8 mouse cellular contexts compared by ENCODE assay signal in genomic region chr5:50034231-50034630, GRCm38 (mm10). TPM values are rescaled to one million over a fixed set of nuclear protein-coding genes. Genes with fewer than 3 reads are reported as not detected.
A peak's percentile ranks its signal among the peaks of the same experiment; 100 is the strongest.
DNase-seq lines count a peak whose midpoint lies in the region; ATAC-seq lines count a peak whose summit lies in the region.

No protein-coding gene starts in this region.

- H3K9me3 ChIP-seq in embryonic facial prominence, embryonic 13.5 days = no peaks in the 10 kb centered on the region
- no peaks in the 10 kb centered on the region for H3K9me3 ChIP-seq in embryonic facial prominence, embryonic 10.5 days
- H3K9me3 ChIP-seq in heart, embryonic 14.5 days (ENCODE audit: control insufficient read depth, low read length) = no peaks in the 10 kb centered on the region

- no peaks in the 10 kb centered on the region for H3K27me3 ChIP-seq in embryonic facial prominence, embryonic 13.5 days
- no peaks in the 10 kb centered on the region for H3K27me3 ChIP-seq in embryonic facial prominence, embryonic 10.5 days (replicated peaks; ENCODE audit: low read depth, poor library complexity, severe bottlenecking)
- no peaks in the 10 kb centered on the region for H3K27me3 ChIP-seq in heart, embryonic 14.5 days (ENCODE audit: control insufficient read depth, insufficient read depth, low read length)

- H3K4me1 ChIP-seq in embryonic facial prominence, embryonic 13.5 days = peaks cover 50% of the 10 kb centered on the region
- H3K4me1 ChIP-seq in embryonic facial prominence, embryonic 10.5 days = peaks cover 23% of the 10 kb centered on the region
- H3K4me1 ChIP-seq in heart, embryonic 14.5 days (ENCODE audit: control insufficient read depth in 2 of 2, insufficient read depth in 2 of 2, low read length in 2 of 2) = peaks cover 13 to 36% of the 10 kb centered on the region in 2 experiments

- WGBS in embryonic facial prominence, embryonic 13.5 days = 69% methylated on average over 6 of the region's 6 CpGs
- 76% methylated on average over 6 of the region's 6 CpGs for WGBS in embryonic facial prominence, embryonic 10.5 days
- WGBS in heart, embryonic 14.5 days = 23% methylated on average over 6 of the region's 6 CpGs

- H3K27ac ChIP-seq in embryonic facial prominence, embryonic 13.5 days = peak overlapping the region; percentile 44
- no peak overlapping the region for H3K27ac ChIP-seq in embryonic facial prominence, embryonic 10.5 days (replicated peaks)
- peak overlapping the region; percentile 64 to 83 for H3K27ac ChIP-seq in heart, embryonic 14.5 days (replicated peaks in 1 of 2; ENCODE audit: control insufficient read depth in 1 of 2, insufficient read depth in 1 of 2, low read depth in 2 of 2, low read length in 2 of 2)

- no peak overlapping the region for H3K9ac ChIP-seq in embryonic facial prominence, embryonic 13.5 days
- peak overlapping the region; percentile 9; the same call in 1 of the 2 replicates for H3K9ac ChIP-seq in heart, embryonic 14.5 days (ENCODE audit: low read length)

- H3K4me2 ChIP-seq in embryonic facial prominence, embryonic 13.5 days = no peak overlapping the region
- H3K4me2 ChIP-seq in heart, embryonic 14.5 days (ENCODE audit: low read length) = peak overlapping the region; percentile 29

- ATAC-seq in embryonic facial prominence, embryonic 13.5 days (ENCODE audit: insufficient number of reproducible peaks, insufficient read depth, low FRiP score, low TSS enrichment, low read depth) = no peak
- peak; percentile 75 for ATAC-seq in heart, embryonic 14.5 days (ENCODE audit: insufficient number of reproducible peaks, insufficient read depth, low FRiP score, low read depth)

- no peak for DNase-seq in embryonic facial prominence, embryonic 10.5 days (ENCODE audit: low spot score)
- peak; percentile 52 for DNase-seq in adrenal gland, postnatal 14 days
- DNase-seq in kidney, postnatal 36 days = peak; percentile 54 to 55
- DNase-seq in urinary bladder, postnatal 25 days (ENCODE audit: low spot score) = no peak
- no peak for DNase-seq in layer of hippocampus, postnatal 25 days (ENCODE audit: extremely low spot score in 1 of 2, low spot score in 1 of 2)
- no peak for DNase-seq in cerebellum, postnatal 36 days

- H3K36me3 ChIP-seq in embryonic facial prominence, embryonic 13.5 days = no peaks in the 10 kb centered on the region
- H3K36me3 ChIP-seq in embryonic facial prominence, embryonic 10.5 days (replicated peaks) = 0 out of 2 replicates have a peak, but pooled peaks cover 11% of the 10 kb centered on the region
- no peaks in the 10 kb centered on the region for H3K36me3 ChIP-seq in heart, embryonic 14.5 days (ENCODE audit: control insufficient read depth, insufficient read depth, low read length)

- no peak overlapping the region for H3K4me3 ChIP-seq in embryonic facial prominence, embryonic 13.5 days
- H3K4me3 ChIP-seq in embryonic facial prominence, embryonic 10.5 days = no peak overlapping the region
- no peak overlapping the region for H3K4me3 ChIP-seq in heart, embryonic 14.5 days (ENCODE audit: control insufficient read depth in 1 of 2, insufficient read depth in 1 of 2, low read depth in 1 of 2, low read length in 2 of 2)

RNA-seq across cellular contexts. Expression of gene Adgra3, which starts 24.6 kb away (rescaled TPM):
- 39.7 and 42.0 TPM in 2 replicates for polyA plus RNA-seq in embryonic facial prominence, embryonic 13.5 days (2015; fragmentation: Nextera tagmentation; extraction: Ambion mirVana)
- polyA plus RNA-seq in embryonic facial prominence, embryonic 10.5 days (2016; fragmentation: Nextera tagmentation; extraction: Ambion mirVana) = 42.8 and 45.7 TPM in 2 replicates
- total RNA-seq in adrenal gland, postnatal 14 days (2021) = 31.3 and 43.3 TPM in 2 replicates
- 21.8 and 23.7 TPM in 2 replicates for polyA plus RNA-seq in heart, embryonic 14.5 days (2014; fragmentation: Nextera tagmentation; extraction: Ambion mirVana)
- total RNA-seq in layer of hippocampus, postnatal 25 days (2021) = 10 to 100 TPM; 17.6 to 27.0 TPM

Comparison
In these comparisons a context has a peak if more than half of its experiments do, and no peak if none do; other contexts are left out.
1. DNase-seq: peak in adrenal gland, postnatal 14 days (single experiment) and kidney, postnatal 36 days (2 of 2); none in embryonic facial prominence, embryonic 10.5 days (single experiment), urinary bladder, postnatal 25 days (single experiment), layer of hippocampus, postnatal 25 days (0 of 2) and cerebellum, postnatal 36 days (0 of 2).